Mouse (Mus musculus): ENCODE measurements at regions not wholly inside any gene's neighbourhood (a gene's known extent, or its start where the extent isn't known, plus 50 kb on each side); places are given as distances from the start of the nearest gene placed in this dataset.

GRCm38 (mm10) chr16:42808864-42809263 is 66.8 kb upstream of the Zbtb20 start:
- H3K27me3 ChIP-seq = no peaks in the 10 kb centered on the region
- H3K27ac ChIP-seq (replicated peaks) = no peak overlapping the region
- H3K4me3 ChIP-seq = no peak overlapping the region
- no peak for ATAC-seq (replicated peaks)
- no peak overlapping the region for H3K4me2 ChIP-seq (replicated peaks)
- no peaks in the 10 kb centered on the region for H3K4me1 ChIP-seq
- no peaks in the 10 kb centered on the region for H3K36me3 ChIP-seq
- H3K9ac ChIP-seq (replicated peaks) = no peak overlapping the region
- WGBS = 48% methylated on average over 6 of the region's 6 CpGs
- no peaks in the 10 kb centered on the region for H3K9me3 ChIP-seq

DNA sequence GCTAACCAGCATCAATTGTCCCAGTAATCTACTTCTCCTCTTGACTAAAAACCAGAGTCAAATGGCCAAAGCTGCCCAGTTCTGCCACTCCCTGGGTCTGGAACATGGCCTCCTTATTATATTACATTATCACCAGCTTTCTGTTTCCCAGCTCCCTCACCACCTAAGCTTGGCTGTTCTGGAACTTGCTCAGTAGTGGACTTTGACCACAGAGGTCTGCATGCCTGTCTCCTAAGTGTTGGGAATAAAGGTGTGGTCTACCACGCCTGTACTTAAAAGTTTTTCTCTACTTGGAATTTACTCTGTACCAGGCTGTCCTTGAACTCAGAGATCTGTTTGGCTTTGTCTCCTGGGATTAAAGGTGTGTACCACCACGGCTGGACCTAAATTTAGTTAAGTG is 68.1 kb upstream of the Zbtb20 start:
- WGBS = 87% methylated on average over 2 of the region's 2 CpGs

GRCm38 (mm10) chr16:42803609-42804008 is 72.1 kb upstream of the Zbtb20 start:
- 49% methylated on average over 1 of the region's 1 CpGs for WGBS
- H3K4me1 ChIP-seq = no peaks in the 10 kb centered on the region
- H3K36me3 ChIP-seq = no peaks in the 10 kb centered on the region
- ATAC-seq (replicated peaks) = no peak
- no peak overlapping the region for H3K4me3 ChIP-seq
- no peaks in the 10 kb centered on the region for H3K27me3 ChIP-seq
- no peak overlapping the region for H3K4me2 ChIP-seq (replicated peaks)
- H3K9me3 ChIP-seq = no peaks in the 10 kb centered on the region
- H3K9ac ChIP-seq (replicated peaks) = no peak overlapping the region
- H3K27ac ChIP-seq (replicated peaks) = no peak overlapping the region

More for the DNA sequence above, 68.1 kb upstream of the Zbtb20 start:
- Histone ChIP-seq H3K4me1 (no peaks in the 10 kb centered on the region), H3K9me3 (no peaks in the 10 kb centered on the region), H3K4me2 (replicated peaks) (no peak overlapping the region), H3K27ac (replicated peaks) (no peak overlapping the region), H3K36me3 (no peaks in the 10 kb centered on the region), H3K4me3 (no peak overlapping the region), H3K27me3 (no peaks in the 10 kb centered on the region), H3K9ac (replicated peaks) (no peak overlapping the region)
- ATAC-seq (replicated peaks) = no peak

- Histone ChIP-seq H3K36me3 (no peaks in the 10 kb centered on the region), H3K4me1 (no peaks in the 10 kb centered on the region), H3K9ac (replicated peaks) (no peak overlapping the region), H3K4me3 (no peak overlapping the region), H3K27me3 (no peaks in the 10 kb centered on the region), H3K9me3 (no peaks in the 10 kb centered on the region), H3K4me2 (replicated peaks) (no peak overlapping the region), H3K27ac (replicated peaks) (no peak overlapping the region)
- no peak for ATAC-seq (replicated peaks)
- 45% methylated on average over 2 of the region's 2 CpGs for WGBS
These were observed 83.1 kb upstream of the Zbtb20 start for GRCm38 (mm10) chr16:42792571-42792970.

- WGBS = 41% methylated on average over 4 of the region's 4 CpGs
- no peaks in the 10 kb centered on the region for H3K27me3 ChIP-seq
- no peak overlapping the region for H3K4me3 ChIP-seq
- H3K4me2 ChIP-seq (replicated peaks) = no peak overlapping the region
- no peak overlapping the region for H3K9ac ChIP-seq (replicated peaks)
- no peaks in the 10 kb centered on the region for H3K36me3 ChIP-seq
- no peak overlapping the region for H3K27ac ChIP-seq (replicated peaks)
- peaks cover 13% of the 10 kb centered on the region for H3K4me1 ChIP-seq
- H3K9me3 ChIP-seq = no peaks in the 10 kb centered on the region
- ATAC-seq (replicated peaks) = no peak
These were observed 91.0 kb upstream of the Zbtb20 start for GRCm38 (mm10) chr16:42784712-42785111.

- Histone ChIP-seq H3K36me3 (no peaks in the 10 kb centered on the region), H3K4me1 (peaks cover 13% of the 10 kb centered on the region), H3K9ac (replicated peaks) (no peak overlapping the region), H3K4me3 (no peak overlapping the region), H3K4me2 (replicated peaks) (no peak overlapping the region), H3K9me3 (no peaks in the 10 kb centered on the region), H3K27me3 (no peaks in the 10 kb centered on the region), H3K27ac (replicated peaks) (no peak overlapping the region)
- WGBS = 45% methylated on average over 4 of the region's 4 CpGs
- ATAC-seq (replicated peaks) = no peak
These were observed 91.7 kb upstream of the Zbtb20 start for GRCm38 (mm10) chr16:42784031-42784430.

- peak overlapping the region; percentile 30; the same call in 1 of the 2 replicates for H3K9ac ChIP-seq (replicated peaks)
- 2% methylated on average over 5 of the region's 5 CpGs for WGBS
- H3K27me3 ChIP-seq = no peaks in the 10 kb centered on the region
- H3K36me3 ChIP-seq = no peaks in the 10 kb centered on the region
- H3K4me2 ChIP-seq (replicated peaks) = peak overlapping the region; percentile 31
- no peak overlapping the region for H3K4me3 ChIP-seq
- H3K4me1 ChIP-seq = peaks cover 13% of the 10 kb centered on the region
- peak; percentile 85 for ATAC-seq (replicated peaks)
- peak overlapping the region; percentile 83 for H3K27ac ChIP-seq (replicated peaks)
- no peaks in the 10 kb centered on the region for H3K9me3 ChIP-seq
These were observed 93.5 kb upstream of the Zbtb20 start for GRCm38 (mm10) chr16:42782091-42782679.

GRCm38 (mm10) chr16:42781096-42782071 is 94.3 kb upstream of the Zbtb20 start:
- H3K27me3 ChIP-seq = no peaks in the 10 kb centered on the region
- H3K36me3 ChIP-seq = no peaks in the 10 kb centered on the region
- H3K9me3 ChIP-seq = no peaks in the 10 kb centered on the region
- ATAC-seq (replicated peaks) = peak; percentile 69
- peaks cover 13% of the 10 kb centered on the region for H3K4me1 ChIP-seq
- 0 out of 2 replicates have a peak overlapping the region, but pooled peaks have one; percentile 30 for H3K9ac ChIP-seq (replicated peaks)
- H3K4me3 ChIP-seq = no peak overlapping the region
- 12% methylated on average over 12 of the region's 12 CpGs for WGBS
- H3K4me2 ChIP-seq (replicated peaks) = no peak overlapping the region
- peak overlapping the region; percentile 83 for H3K27ac ChIP-seq (replicated peaks)

GRCm38 (mm10) chr16:42779957-42780356 is 95.7 kb upstream of the Zbtb20 start:
- Histone ChIP-seq H3K4me3 (no peak overlapping the region), H3K4me2 (replicated peaks) (no peak overlapping the region), H3K9ac (replicated peaks) (no peak overlapping the region), H3K27ac (replicated peaks) (no peak overlapping the region), H3K36me3 (no peaks in the 10 kb centered on the region), H3K4me1 (peaks cover 13% of the 10 kb centered on the region), H3K27me3 (no peaks in the 10 kb centered on the region), H3K9me3 (no peaks in the 10 kb centered on the region)
- no peak for ATAC-seq (replicated peaks)
- 78% methylated on average over 3 of the region's 3 CpGs for WGBS

DNA sequence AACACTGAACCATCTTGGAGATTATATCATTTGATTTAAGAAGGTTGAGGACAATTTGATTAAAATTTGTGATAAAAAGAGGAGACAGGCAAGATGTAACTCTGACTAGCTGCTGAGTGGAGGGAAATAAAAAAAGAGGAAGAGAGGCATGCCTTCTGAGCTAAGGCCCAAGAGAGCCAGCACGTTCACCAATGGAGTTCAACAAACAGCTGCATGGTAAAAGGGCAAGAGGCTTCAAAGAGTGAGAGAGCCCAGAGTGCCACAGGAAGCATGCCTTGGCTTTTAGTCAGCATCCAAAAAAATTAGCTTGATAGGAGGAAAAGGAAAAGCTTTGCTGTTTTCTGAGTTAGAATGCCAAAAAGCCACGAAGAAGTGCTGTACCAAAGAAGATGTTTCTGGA is 103.0 kb upstream of the Zbtb20 start:
- no peak for ATAC-seq (replicated peaks)
- Histone ChIP-seq H3K27ac (replicated peaks) (no peak overlapping the region), H3K9ac (replicated peaks) (no peak overlapping the region), H3K27me3 (no peaks in the 10 kb centered on the region), H3K4me2 (replicated peaks) (no peak overlapping the region), H3K4me1 (no peaks in the 10 kb centered on the region), H3K4me3 (no peak overlapping the region), H3K36me3 (no peaks in the 10 kb centered on the region), H3K9me3 (no peaks in the 10 kb centered on the region)
- WGBS = 79% methylated on average over 2 of the region's 2 CpGs

DNA sequence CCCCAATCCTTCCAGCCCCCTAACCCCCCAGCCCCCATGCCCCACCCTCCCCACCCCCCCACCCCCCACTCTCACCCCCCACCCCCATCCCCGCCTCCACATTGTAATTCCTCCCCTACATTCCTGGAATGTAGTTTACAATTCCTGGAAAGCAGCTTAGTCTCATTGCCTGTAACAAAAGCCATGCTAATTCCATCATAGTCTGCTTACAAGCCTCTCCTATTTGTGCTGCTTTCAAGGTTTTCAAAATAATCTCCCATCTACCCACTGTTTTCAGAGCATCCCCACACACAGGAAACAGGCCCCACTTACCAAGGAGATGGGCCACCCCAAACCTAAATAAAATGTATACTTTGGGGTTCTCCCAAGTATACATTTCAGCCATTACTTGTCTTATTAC is 105.5 kb upstream of the Zbtb20 start:
- no peak overlapping the region for H3K27ac ChIP-seq (replicated peaks)
- no peak overlapping the region for H3K4me3 ChIP-seq
- no peak overlapping the region for H3K4me2 ChIP-seq (replicated peaks)
- ATAC-seq (replicated peaks) = no peak
- WGBS = 64% methylated on average over 1 of the region's 1 CpGs
- no peaks in the 10 kb centered on the region for H3K27me3 ChIP-seq
- no peaks in the 10 kb centered on the region for H3K9me3 ChIP-seq
- H3K36me3 ChIP-seq = no peaks in the 10 kb centered on the region
- no peak overlapping the region for H3K9ac ChIP-seq (replicated peaks)
- H3K4me1 ChIP-seq = no peaks in the 10 kb centered on the region

GRCm38 (mm10) chr16:42748681-42749080 is 127.0 kb upstream of the Zbtb20 start:
- Histone ChIP-seq H3K4me3 (no peak overlapping the region), H3K9me3 (no peaks in the 10 kb centered on the region), H3K9ac (replicated peaks) (no peak overlapping the region), H3K27me3 (no peaks in the 10 kb centered on the region), H3K27ac (replicated peaks) (no peak overlapping the region), H3K4me1 (peaks cover 2% of the 10 kb centered on the region; the same call in 1 of the 2 replicates), H3K36me3 (no peaks in the 10 kb centered on the region), H3K4me2 (replicated peaks) (no peak overlapping the region)
- WGBS = 56% methylated on average over 5 of the region's 5 CpGs
- no peak for ATAC-seq (replicated peaks)
